Mouse (Mus musculus) limb, embryonic 12.5 days (tissue): ENCODE results near the gene Nfix. TPM values are rescaled to one million over a fixed set of nuclear protein-coding genes. Genes with fewer than 3 reads are reported as not detected.

Experiments
- ATAC-seq: fragments of 200-750 bp; cut with Nextera tagmentation; 2 replicates; pipeline ENCODE4 v1.8.0; 2017; ENCODE audit warnings: low read depth, moderate TSS enrichment; ENCODE audit not compliant: insufficient number of reproducible peaks, insufficient read depth, low FRiP score, low TSS enrichment
- H3K27ac ChIP-seq: fragments of 300-500 bp; sonication (generic); 2 replicates; pipeline ENCODE4 v1.5.1; 2016; ENCODE audit warnings: mild to moderate bottlenecking, moderate library complexity
- H3K27me3 ChIP-seq: fragments of 300-500 bp; sonication (generic); 2 replicates; pipeline ENCODE4 v1.6.1; 2016; ENCODE audit warnings: mild to moderate bottlenecking, moderate library complexity
- H3K36me3 ChIP-seq: fragments of 300-500 bp; sonication (generic); 2 replicates; pipeline ENCODE4 v1.6.1; 2016; ENCODE audit warnings: mild to moderate bottlenecking, moderate library complexity
- H3K4me1 ChIP-seq: fragments of 300-500 bp; sonication (generic); replicated peaks from 2 replicates; pipeline ENCODE4 v1.6.1; 2016
- H3K4me2 ChIP-seq: fragments of 300-500 bp; sonication (generic); 2 replicates; pipeline ENCODE4 v1.6.1; 2016; ENCODE audit warnings: mild to moderate bottlenecking, moderate library complexity
- H3K4me3 ChIP-seq: fragments of 300-500 bp; sonication (generic); replicated peaks from 2 replicates; pipeline ENCODE4 v1.5.1; 2016; ENCODE audit warnings: mild to moderate bottlenecking
- H3K9ac ChIP-seq: fragments of 300-500 bp; sonication (generic); replicated peaks from 2 replicates; pipeline ENCODE4 v1.6.1; 2016; ENCODE audit warnings: mild to moderate bottlenecking, moderate library complexity
- H3K9me3 ChIP-seq: fragments of 300-500 bp; sonication (generic); 2 replicates; pipeline ENCODE4 v1.6.1; 2016; ENCODE audit warnings: mild to moderate bottlenecking, moderate library complexity
- WGBS: fragments of 180-500 bp; shearing (Covaris S2); methylation state at CpG from one replicate; pipeline ENCODE4 v1.1.7; 2016; 5-methylcytosine and 5-hydroxymethylcytosine counted together
- polyA plus RNA-seq: library from polyadenylated mRNA; unstranded; fragments of >200 nt; fragmentation: Nextera tagmentation; extraction: Ambion mirVana; gene quantifications from 2 replicates; pipeline ENCODE4 v1.2.1, GENCODE M21; 2016

The Nfix gene
- polyA plus RNA-seq, 1 experiment from 2014 or later: 14.5 TPM

DNA sequence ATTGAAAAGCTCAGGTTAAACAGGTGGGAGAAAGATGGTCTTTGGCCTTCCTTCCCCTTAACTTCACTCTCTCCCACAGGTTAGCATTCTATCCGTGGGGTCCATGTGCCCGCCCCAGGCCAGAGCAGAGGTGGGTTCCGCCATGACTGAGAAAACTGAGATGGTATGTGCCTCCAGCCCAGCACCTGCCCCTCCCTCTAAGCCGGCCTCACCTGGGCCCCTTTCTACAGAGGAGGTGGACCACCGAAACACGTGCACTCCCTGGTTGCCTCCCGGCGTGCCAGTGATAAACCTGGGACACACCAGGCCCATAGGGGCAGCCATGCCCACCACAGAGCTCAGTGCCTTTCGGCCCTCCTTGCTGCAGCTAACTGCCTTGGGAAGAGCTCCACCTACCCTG, 97.6 kb downstream of the Nfix start:
- Histone ChIP-seq H3K4me2 (peak overlapping the region; percentile 13), H3K27me3 (peaks cover 62% of the 10 kb centered on the region)
- WGBS: 78% methylated on average over 9 of the region's 9 CpGs

DNA sequence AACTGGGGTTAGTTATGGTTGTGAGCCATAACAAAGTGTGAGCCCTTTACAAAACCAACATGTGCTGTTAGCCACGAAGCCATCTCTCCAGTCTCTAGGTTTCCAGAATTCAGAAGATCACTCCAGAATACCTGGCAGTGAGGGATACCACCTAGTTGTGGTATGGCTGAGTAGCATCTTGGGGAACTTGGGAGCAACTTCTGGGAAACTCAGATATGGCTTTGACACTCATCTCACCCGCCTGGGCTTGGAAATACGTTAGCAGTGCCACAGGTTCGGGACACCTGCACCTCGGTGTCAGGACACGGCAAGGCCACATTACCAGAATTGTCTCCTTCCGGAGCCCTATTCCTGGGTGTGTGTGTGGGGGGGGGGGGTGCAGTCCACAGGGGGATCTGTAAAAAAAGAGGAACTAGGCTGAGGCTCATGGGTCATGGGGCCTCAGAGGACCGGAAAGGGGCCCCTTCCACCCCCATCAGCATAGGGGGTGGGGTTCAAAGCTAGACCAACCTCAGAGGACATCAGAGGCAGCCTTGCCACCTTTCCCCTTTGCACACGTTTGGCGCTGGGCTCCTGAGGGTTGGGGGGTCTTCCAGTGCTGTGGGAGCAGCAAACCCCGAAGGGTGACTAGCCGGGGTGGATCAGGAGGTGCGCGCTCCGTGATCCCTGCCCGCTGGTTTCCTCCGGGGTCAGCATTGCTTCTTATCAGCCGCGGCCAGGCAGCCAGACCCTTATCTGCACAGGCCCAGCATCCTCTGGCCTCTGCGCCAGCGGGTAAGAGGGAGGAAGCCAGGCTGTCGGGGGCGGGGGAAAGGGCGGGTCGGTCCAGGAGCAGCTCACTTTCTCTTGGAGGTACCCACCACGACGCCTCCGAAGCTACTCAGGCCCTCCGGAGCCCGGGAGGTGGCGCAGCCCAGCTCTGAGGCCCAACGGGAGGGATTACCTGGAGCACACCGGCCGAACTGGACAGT, 98.9 kb downstream of the Nfix start, which contains the start of gene Lyl1:
Lyl1 (plus strand) TSS at position 517 of the 971 bp plus-strand sequence.
- Histone ChIP-seq H3K9ac (peak within 1 kb of the TSS; percentile 46), H3K4me2 (peak within 1 kb of the TSS; percentile 35; the same call in 1 of the 2 replicates), H3K4me3 (peak within 1 kb of the TSS; percentile 19), H3K27me3 (peaks cover 49% of the 10 kb centered on the region), H3K36me3 (peaks cover 40% of the 10 kb centered on the region), H3K27ac (0 out of 2 replicates have a peak within 1 kb of the TSS, but pooled peaks have one; percentile 69), H3K9me3 (no peaks in the 10 kb centered on the region), H3K4me1 (peaks cover 45% of the 10 kb centered on the region)
- 0 out of 2 replicates have a peak, but pooled peaks have one; percentile 10 for ATAC-seq
- WGBS: 10% methylated on average over 34 of the region's 34 CpGs

More for the DNA sequence above, 97.6 kb downstream of the Nfix start:
- peaks cover 27% of the 10 kb centered on the region for H3K36me3 ChIP-seq
- 0 out of 2 replicates have a peak overlapping the region, but pooled peaks have one; percentile 31 for H3K27ac ChIP-seq
- peaks cover 58% of the 10 kb centered on the region for H3K4me1 ChIP-seq
- no peaks in the 10 kb centered on the region for H3K9me3 ChIP-seq
- H3K9ac ChIP-seq: no peak overlapping the region
- ATAC-seq: no peak
- peak overlapping the region; percentile 19 for H3K4me3 ChIP-seq

DNA sequence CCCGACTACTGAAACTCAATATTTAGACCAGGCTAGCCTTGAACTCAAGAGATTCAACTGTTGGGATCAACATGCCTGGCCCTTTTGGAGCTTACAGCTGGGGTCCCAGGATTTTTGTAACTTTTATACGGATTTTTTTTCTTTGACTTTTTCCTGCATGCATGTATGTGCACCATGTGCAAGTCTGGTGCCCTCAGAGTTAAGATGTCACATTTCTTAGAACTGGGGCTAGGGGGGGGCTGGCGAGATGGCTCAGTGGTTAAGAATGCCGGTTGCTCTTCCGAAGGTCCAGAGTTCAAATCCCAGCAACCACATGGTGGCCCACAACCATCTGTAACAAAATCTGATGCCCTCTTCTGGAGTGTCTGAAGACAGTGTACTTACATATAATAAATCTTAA, 99.6 kb downstream of the Nfix start:
- Histone ChIP-seq H3K4me3 (no peak overlapping the region), H3K36me3 (peaks cover 45% of the 10 kb centered on the region), H3K27ac (0 out of 2 replicates have a peak overlapping the region, but pooled peaks have one; percentile 69), H3K9ac (no peak overlapping the region), H3K27me3 (peaks cover 46% of the 10 kb centered on the region), H3K4me1 (peaks cover 41% of the 10 kb centered on the region), H3K4me2 (no peak overlapping the region), H3K9me3 (no peaks in the 10 kb centered on the region)
- no peak for ATAC-seq
- WGBS: 87% methylated on average over 5 of the region's 5 CpGs

DNA sequence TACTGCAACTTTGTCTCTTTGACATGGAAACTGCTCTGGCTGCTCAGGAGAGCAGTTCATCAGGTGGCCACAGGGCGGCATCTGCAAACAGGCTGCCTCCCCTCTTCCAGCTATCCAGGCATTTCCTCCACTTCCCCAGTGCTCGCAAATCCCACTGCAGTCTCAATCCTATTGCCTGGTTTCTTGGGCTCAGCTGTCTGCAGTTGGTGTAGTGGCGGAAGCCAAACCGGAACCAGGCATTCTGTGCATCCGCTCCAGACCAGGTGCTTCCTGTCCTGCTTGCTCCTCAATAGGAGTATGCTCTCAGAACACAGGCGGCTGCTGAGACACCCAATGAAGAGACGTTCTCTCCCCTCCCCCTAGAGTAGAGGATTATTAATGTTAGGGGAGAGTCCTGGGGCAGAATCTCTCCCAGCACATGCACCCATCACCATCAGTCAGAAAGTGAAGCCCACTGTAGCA, 100.3 kb downstream of the Nfix start:
- Histone ChIP-seq H3K4me1 (peaks cover 34% of the 10 kb centered on the region), H3K4me2 (no peak overlapping the region), H3K9ac (no peak overlapping the region), H3K4me3 (no peak overlapping the region), H3K36me3 (peaks cover 52% of the 10 kb centered on the region), H3K27me3 (peaks cover 40% of the 10 kb centered on the region), H3K9me3 (no peaks in the 10 kb centered on the region), H3K27ac (peak overlapping the region; percentile 69; the same call in 1 of the 2 replicates)
- 55% methylated on average over 7 of the region's 7 CpGs for WGBS
- ATAC-seq: no peak

DNA sequence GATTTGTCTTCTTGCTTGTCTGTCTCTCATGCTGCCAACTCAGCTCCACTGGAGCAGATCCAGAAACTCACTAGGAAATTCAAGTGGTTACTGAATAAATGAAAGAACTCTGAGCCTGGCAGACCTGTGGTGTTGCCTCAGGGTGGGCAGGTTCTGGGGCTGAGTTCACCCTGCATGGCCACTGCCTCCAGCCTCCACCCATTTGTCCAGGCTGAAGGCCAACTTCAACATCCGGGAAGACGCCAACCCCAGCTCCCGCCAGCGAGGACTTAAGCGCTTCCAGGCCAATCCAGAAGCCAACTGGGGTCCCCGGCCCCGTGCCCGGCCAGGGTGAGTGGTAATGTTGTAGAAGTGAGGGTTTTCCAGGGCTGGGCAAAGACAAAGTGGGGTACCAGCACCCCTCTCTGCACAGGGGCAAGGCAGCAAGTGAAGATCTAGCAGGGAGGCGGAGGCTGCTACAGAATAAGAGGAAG, 101.2 kb downstream of the Nfix start:
- no peak overlapping the region for H3K4me2 ChIP-seq
- H3K27me3 ChIP-seq: peaks cover 31% of the 10 kb centered on the region
- no peak overlapping the region for H3K9ac ChIP-seq
- 95% methylated on average over 9 of the region's 9 CpGs for WGBS
- no peaks in the 10 kb centered on the region for H3K9me3 ChIP-seq
- ATAC-seq: no peak
- no peak overlapping the region for H3K4me3 ChIP-seq
- H3K4me1 ChIP-seq: peaks cover 25% of the 10 kb centered on the region
- H3K27ac ChIP-seq: peak overlapping the region; percentile 69; the same call in 1 of the 2 replicates
- H3K36me3 ChIP-seq: peaks cover 60% of the 10 kb centered on the region

DNA sequence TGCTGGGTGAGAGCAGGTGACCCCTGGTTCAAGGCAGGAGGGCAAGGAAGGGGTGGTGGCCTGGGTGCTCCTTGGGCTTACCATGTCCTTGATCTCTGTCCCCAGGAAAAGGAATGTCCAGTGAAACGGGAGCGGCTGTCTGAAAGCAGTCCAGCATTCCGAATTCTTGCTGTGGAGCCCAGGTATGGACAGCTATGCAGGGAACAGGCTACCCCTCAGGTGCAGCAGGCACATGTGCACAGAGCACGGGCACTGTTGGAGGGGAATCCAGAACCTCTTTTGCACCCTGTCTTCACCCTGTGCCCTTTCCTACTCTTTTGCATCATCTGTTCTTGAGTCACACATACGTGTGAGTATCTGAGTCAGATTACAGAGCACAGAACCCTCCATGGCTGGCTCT, 101.9 kb downstream of the Nfix start:
- H3K9me3 ChIP-seq: no peaks in the 10 kb centered on the region
- no peak overlapping the region for H3K27ac ChIP-seq
- peaks cover 22% of the 10 kb centered on the region for H3K4me1 ChIP-seq
- H3K4me3 ChIP-seq: no peak overlapping the region
- 91% methylated on average over 5 of the region's 5 CpGs for WGBS
- H3K27me3 ChIP-seq: peaks cover 24% of the 10 kb centered on the region
- no peak overlapping the region for H3K4me2 ChIP-seq
- no peak for ATAC-seq
- no peak overlapping the region for H3K9ac ChIP-seq
- H3K36me3 ChIP-seq: peaks cover 67% of the 10 kb centered on the region

DNA sequence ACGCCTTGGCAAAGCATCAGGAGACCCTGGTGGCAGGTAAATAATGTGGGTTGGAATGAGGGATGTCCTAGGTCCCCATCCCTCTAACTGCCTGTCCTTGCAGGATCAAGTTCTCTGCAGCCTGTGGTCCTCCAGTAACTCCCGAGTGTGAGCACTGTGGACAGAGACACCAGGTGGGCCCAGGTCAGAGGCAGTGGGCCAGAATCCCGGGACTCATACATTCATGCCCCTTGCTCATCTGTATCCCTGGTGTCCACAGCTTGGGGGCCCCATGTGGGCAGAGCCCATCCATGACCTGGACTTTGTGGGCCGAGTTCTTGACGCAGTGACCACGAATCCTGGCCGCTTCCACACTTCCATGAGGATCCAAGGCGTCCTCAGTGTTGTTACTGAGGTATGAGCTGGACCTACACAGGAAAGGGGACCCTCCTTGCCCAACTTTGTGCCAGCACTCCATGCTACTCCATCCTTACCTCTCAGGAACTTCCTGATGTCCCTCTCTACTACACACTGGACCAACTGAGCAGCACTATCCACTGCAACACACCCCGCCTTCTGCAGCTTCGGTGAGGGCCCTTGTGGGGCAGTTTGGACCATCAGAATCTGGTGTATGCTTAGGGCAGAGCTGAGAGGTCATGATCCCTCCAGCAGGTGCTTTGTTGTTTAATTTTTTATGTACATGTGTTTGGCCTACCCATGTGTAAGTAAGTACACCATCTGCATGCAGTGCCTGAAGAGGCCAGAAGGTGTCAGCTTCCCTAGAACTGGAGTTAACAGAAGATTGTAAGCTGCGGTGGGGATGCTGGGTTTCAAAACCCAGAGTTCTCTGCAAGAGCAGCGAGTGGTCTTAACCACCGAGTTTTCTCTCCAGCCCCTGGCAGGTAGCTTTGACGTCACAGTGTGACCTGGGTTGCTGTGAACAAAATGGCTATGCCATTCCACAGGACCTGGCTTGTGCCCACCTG, 102.7 kb downstream of the Nfix start:
- WGBS: 87% methylated on average over 14 of the region's 14 CpGs
- Histone ChIP-seq H3K4me3 (no peak overlapping the region), H3K27me3 (peaks cover 16% of the 10 kb centered on the region), H3K4me2 (no peak overlapping the region), H3K9me3 (no peaks in the 10 kb centered on the region), H3K9ac (no peak overlapping the region), H3K27ac (no peak overlapping the region), H3K36me3 (peaks cover 74% of the 10 kb centered on the region), H3K4me1 (peaks cover 21% of the 10 kb centered on the region)
- ATAC-seq: no peak

DNA sequence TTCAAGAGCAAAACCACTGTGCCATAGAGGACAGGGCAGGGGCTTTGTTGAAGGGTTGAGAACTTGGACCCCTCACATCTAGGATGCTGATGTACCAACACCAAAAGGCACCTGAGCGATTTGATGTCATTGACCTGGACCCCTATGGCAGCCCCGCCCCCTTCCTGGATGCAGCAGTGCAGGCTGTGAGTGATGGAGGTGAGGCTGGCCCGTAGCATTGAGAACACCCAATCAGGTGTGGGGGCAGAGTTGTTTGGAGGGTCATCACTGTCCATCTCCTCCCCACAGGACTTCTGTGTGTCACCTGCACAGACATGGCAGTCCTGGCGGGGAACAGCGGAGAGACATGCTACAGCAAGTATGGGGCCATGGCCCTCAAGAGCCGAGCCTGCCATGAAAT, 105.0 kb downstream of the Nfix start:
- no peak overlapping the region for H3K4me3 ChIP-seq
- no peaks in the 10 kb centered on the region for H3K27me3 ChIP-seq
- no peaks in the 10 kb centered on the region for H3K9me3 ChIP-seq
- peaks cover 6% of the 10 kb centered on the region for H3K4me1 ChIP-seq
- H3K4me2 ChIP-seq: no peak overlapping the region
- ATAC-seq: no peak
- H3K27ac ChIP-seq: no peak overlapping the region
- peaks cover 84% of the 10 kb centered on the region for H3K36me3 ChIP-seq
- no peak overlapping the region for H3K9ac ChIP-seq
- WGBS: 88% methylated on average over 6 of the region's 6 CpGs

DNA sequence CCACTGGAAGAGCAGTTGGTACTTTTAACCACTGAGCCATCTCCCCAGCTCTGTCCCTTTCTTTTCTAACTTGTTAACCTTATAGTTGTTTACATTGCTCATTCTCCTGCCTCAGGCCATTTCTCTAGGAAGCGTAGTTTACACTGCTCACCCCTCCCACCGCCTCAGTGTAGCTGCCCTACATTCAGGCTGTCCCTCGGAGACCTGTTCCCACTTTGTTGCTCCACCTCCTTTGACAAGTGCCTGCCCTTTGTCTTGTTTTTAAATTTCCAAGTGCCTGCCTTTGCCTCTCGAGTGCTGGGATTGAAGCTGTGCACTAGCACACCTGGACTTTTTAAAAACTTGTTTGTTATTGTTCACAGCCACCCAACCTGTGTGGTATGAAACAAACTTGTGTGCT, 106.8 kb downstream of the Nfix start:
- Histone ChIP-seq H3K4me1 (peaks cover 15% of the 10 kb centered on the region), H3K27me3 (no peaks in the 10 kb centered on the region), H3K36me3 (peaks cover 69% of the 10 kb centered on the region), H3K9ac (no peak overlapping the region), H3K4me2 (no peak overlapping the region), H3K4me3 (no peak overlapping the region), H3K27ac (no peak overlapping the region), H3K9me3 (no peaks in the 10 kb centered on the region)
- 67% methylated on average over 4 of the region's 4 CpGs for WGBS
- ATAC-seq: no peak

DNA sequence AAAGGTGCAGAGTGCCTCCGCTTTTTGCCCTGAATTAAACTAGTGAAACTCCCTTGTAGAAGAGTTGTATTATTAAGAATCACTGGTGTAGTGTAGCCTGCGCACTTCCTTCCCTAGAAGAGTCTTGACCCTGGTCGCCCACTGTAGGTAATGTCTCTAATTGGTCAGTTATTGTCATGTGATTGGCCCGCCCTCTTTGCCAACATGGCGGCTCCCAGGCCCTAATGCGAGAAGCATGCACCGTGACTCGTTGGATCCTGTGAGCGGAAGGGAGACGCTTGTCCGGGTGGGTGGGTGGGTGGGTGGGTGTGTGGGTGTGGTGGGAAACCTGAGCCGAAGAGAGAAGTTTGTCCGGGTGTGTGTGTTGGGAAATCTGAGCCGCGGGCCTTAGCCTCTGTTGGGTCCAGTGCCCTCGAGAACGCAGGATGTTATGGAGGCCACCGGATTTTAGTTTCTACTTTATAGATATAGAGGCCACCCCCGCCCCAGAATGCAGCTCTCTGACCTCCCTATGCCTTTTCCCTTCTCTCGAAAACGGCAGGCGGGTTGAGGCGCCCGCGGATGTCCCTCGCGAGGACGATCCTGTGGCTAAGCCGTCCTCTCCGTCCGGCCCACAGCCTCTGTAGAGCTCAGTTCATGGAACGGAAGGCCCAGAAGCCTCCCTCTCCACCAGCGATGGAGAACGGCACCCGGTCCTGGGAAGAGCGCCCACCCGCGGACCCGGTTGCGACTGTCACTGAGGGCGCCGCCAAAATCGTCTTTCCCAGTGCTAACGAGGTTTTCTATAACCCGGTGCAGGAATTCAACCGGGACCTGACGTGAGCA, 110.8 kb downstream of the Nfix start:
- peak overlapping the region; percentile 85 for H3K27ac ChIP-seq
- H3K9me3 ChIP-seq: no peaks in the 10 kb centered on the region
- H3K27me3 ChIP-seq: no peaks in the 10 kb centered on the region
- peak overlapping the region; percentile 82 for H3K4me3 ChIP-seq
- peak; percentile 78 for ATAC-seq
- H3K9ac ChIP-seq: peak overlapping the region; percentile 82
- peaks cover 39% of the 10 kb centered on the region for H3K36me3 ChIP-seq
- peaks cover 39% of the 10 kb centered on the region for H3K4me1 ChIP-seq
- WGBS: under 1% methylated on average over 47 of the region's 47 CpGs
- H3K4me2 ChIP-seq: peak overlapping the region; percentile 77
